Mouse (Mus musculus): ENCODE measurements around the gene Lsm5. TPM values are rescaled to one million over a fixed set of nuclear protein-coding genes. Genes with fewer than 3 reads are reported as not detected.

The Lsm5 gene
- total RNA-seq (2023) = 10 to 100 TPM; 30.1 to 32.1 TPM

DNA sequence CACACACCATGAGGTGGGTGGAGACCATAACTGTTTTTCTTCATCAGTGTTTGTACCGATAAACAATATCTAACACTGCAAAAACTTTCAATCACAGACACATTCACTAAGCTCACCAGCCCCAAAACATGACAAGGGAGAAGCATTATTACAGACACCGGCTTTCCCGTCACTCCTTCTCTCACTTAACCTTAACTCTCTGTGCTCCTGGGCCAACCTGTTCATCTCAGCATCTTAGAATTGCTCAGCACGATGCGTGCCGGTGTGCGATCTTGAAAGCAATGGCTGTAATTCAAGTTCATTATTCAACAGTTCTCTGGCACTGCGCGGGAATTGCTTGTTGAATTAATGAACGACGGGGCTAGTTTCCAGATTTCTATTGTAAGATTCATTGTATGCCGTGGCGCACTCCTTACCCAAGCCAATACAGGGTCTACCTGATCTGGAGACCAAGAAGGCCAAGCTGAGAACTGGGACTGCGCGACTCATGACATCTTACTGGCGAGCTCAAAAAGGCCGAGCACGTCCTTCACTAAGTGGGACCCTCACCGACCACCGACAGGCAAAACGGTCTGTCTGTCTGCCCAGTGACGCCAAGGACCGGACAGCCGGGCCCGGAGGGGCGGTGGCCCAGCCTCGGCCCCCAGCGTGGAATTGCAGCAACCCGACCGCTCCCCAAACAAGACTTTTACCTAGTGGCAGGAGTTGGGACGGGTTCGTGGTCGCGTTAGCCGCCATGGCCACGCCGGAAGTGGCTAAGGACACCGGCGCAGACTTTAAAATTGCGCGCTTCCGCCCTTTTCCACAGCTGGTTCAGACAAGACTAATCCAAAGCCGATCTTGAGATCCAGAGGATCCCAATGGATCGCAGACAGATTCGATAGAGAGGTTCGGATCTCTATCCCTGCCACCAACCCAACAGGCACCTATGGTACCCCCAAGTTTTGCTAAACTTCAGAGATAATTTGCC is at the start of gene Lsm5:
Lsm5 (minus strand) TSS at position 780 of the 970 bp plus-strand sequence.

DNA sequence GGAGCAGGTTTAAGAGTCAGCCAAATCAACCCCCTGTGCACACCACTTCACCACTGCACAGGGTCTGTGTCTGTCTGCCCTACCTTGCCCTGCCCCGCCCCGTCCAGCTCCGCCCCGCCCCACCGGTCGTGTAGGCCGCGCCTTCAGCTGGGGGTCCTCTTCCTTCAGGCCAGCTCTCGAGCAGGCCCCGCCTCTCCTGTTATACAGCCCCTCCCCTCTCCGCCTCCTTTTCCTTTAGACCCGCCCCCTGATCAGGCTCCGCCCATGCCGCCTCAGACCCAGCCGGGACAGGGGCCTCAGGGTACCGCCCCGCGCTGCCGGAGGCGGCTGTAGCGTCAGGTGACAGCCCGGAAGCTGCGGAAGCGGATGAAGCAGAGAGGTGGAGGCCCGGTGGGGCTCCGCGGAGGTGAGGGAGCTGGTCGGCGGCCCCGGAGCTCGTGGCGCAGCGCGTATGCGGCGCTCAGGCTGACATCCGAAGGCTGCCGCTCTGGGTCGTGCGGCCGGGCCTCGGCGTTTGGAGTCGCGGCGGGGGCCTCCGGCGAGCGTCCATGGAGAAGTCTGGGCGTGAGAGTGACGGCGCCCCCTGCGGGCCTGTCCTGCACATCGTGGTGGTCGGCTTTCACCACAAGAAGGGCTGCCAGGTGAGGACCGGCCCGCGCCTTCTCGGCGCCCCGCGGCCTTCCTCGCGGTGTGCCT is 10.2 kb upstream of the Lsm5 start, which contains the start of gene Avl9:
Avl9 (plus strand) TSS at position 326 of the 696 bp plus-strand sequence.

Other genes with a start within 250 kb of the Lsm5 start
- under 1 TPM; 0.13 to 0.20 TPM for gene Pde1c, start 135.6 kb downstream of the Lsm5 start, total RNA-seq (2023)
- 10 to 100 TPM; 31.9 to 47.2 TPM for gene Avl9, start 10.2 kb upstream of the Lsm5 start, total RNA-seq (2023)
- gene Kbtbd2, start 93.1 kb upstream of the Lsm5 start, total RNA-seq (2023) = 10 to 100 TPM; 27.7 to 29.4 TPM
- gene Fkbp9, start 127.3 kb upstream of the Lsm5 start, total RNA-seq (2023) = 1 to 10 TPM; 2.2 to 2.5 TPM
- 10 to 100 TPM; 36.2 to 42.2 TPM for gene Nt5c3, start 219.2 kb upstream of the Lsm5 start, total RNA-seq (2023)
- under 1 TPM in 1 of 2 experiments, not detected in 1; 0.15 TPM for gene Vmn1r4, start 219.3 kb upstream of the Lsm5 start, total RNA-seq (2023)